Mouse (Mus musculus) spleen, adult 2 months (tissue): Measurements from ENCODE around the gene Nepn. TPM values are rescaled to one million over a fixed set of nuclear protein-coding genes. Genes with fewer than 3 reads are reported as not detected.

Experiments
- DNase-seq, 2 experiments: peaks; one replicate each; pipeline versions ENCODE4 v3.0.0 to v3.0.0-alpha.2; 2012 to 2021; ENCODE audit warnings: low spot score in 2 of 2, low read depth in 1 of 2
- H3K27ac ChIP-seq: fragments of 200-500 bp; 2 replicates; pipeline ENCODE4 v1.5.1; 2012; ENCODE audit warnings: low read length, inconsistent platforms; ENCODE audit not compliant: insufficient read depth
- H3K27me3 ChIP-seq: fragments of 200-500 bp; 2 replicates; pipeline ENCODE4 v1.6.1; 2012; ENCODE audit warnings: mild to moderate bottlenecking, moderate library complexity, low read length, inconsistent platforms; ENCODE audit not compliant: control insufficient read depth, insufficient read depth
- H3K36me3 ChIP-seq: fragments of 200-500 bp; 2 replicates; pipeline ENCODE4 v1.6.1; 2012; ENCODE audit warnings: mild to moderate bottlenecking, low read length, inconsistent platforms; ENCODE audit not compliant: control insufficient read depth, insufficient read depth
- H3K4me1 ChIP-seq: fragments of 200-500 bp; 2 replicates; pipeline ENCODE4 v1.6.1; 2011; ENCODE audit warnings: inconsistent platforms; ENCODE audit not compliant: control insufficient read depth, insufficient read depth, insufficient read length
- H3K4me3 ChIP-seq: fragments of 200-500 bp; 2 replicates; pipeline ENCODE4 v1.5.1; 2011; ENCODE audit warnings: mild to moderate bottlenecking, inconsistent platforms; ENCODE audit not compliant: insufficient read depth, insufficient read length; ENCODE audit errors: extremely low read depth
- CTCF ChIP-seq: fragments of 200-500 bp; IDR thresholded peaks from 2 replicates; pipeline ENCODE4 v1.5.1; 2011; ENCODE audit warnings: mild to moderate bottlenecking, inconsistent platforms; ENCODE audit not compliant: insufficient read depth, insufficient read length, insufficient replicate concordance; ENCODE audit errors: extremely low read depth
- POLR2A ChIP-seq: fragments of 200-500 bp; IDR thresholded peaks from 2 replicates; pipeline ENCODE4 v1.6.1; 2011; ENCODE audit warnings: low read depth, low read length, inconsistent platforms
- WGBS: fragments of 180-500 bp; shearing (Covaris S2); methylation state at CpG from one replicate; pipeline ENCODE4 v1.1.7; 2018; 5-methylcytosine and 5-hydroxymethylcytosine counted together
- polyA plus RNA-seq: library from polyadenylated mRNA; depleted of rRNA; stranded (reverse); fragments of >200 nt; gene quantifications from 2 replicates; pipeline ENCODE4 v1.2.3, GENCODE M21; 2012

Gene Nepn
- polyA plus RNA-seq, 1 experiment: not detected

DNA sequence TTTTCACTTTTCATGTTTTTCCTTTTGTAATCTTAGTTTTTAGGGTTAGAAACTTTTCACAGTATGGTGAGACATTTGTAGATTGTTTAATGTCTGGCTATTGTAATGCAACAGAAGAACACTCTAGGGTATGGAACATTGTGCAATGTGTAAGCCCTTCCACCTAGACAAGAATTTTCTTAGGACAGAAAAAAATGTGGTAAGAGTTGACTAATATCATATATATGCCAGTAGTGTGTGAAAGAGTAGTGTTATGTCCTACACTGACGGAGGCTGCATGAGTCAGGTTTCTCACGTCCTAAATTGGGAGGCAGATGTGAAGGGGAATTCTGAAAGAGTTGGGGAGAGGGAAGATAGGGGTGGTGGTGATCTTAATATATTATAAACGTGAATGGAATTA is 10.9 kb downstream of the Nepn start:
- no peak for DNase-seq
- WGBS: 64% methylated on average over 3 of the region's 3 CpGs
- Histone ChIP-seq H3K27me3 (no peaks in the 10 kb centered on the region), H3K36me3 (no peaks in the 10 kb centered on the region), H3K27ac (no peak overlapping the region), H3K4me1 (no peaks in the 10 kb centered on the region), H3K4me3 (no peak overlapping the region)
- TF ChIP-seq POLR2A: no peak
- no peak for TF ChIP-seq CTCF

DNA sequence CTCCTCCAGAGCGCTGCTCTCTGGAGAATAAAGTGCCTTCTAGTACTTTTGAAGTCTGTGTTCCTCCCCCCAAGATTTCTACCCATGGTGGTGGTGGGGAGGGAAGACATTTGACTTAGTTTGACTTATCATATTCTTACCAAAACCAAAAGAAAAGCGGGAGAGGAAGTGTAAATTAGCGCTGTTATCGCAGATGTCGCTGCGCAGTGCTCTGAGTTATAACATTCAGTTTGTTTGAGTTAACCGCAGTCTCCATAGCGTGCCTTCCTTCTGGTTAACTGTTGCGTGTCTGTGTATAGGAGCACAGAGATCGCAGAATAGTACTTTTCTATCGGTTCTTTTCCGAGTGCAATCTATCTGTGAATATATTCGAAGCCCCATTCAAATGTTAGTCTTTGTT is 16.4 kb downstream of the Nepn start:
- DNase-seq: no peak
- Histone ChIP-seq H3K27me3 (no peaks in the 10 kb centered on the region), H3K4me1 (no peaks in the 10 kb centered on the region), H3K36me3 (no peaks in the 10 kb centered on the region), H3K27ac (no peak overlapping the region), H3K4me3 (no peak overlapping the region)
- TF ChIP-seq CTCF (no peak), POLR2A (no peak)
- WGBS: 91% methylated on average over 13 of the region's 13 CpGs

DNA sequence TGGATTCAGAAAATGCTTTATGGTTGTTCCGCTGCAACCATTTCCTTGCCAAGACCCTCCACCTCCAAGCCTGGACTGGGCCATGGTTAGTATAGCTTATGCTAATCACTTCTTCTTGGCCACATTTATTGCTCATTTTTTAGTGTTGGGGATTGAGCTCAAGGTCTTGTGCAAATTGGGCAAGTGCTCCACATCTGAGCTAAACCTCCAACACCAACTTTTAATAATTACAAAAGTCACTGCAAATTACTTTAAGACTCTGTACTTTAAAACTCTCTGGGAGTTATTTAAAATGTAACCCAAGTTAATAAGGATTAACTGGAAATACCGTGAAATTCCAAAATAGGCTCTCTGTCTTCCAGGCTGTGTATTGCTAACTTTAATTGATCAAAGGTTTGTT is 18.8 kb downstream of the Nepn start:
- H3K27me3 ChIP-seq: no peaks in the 10 kb centered on the region
- 90% methylated on average over 2 of the region's 2 CpGs for WGBS
- DNase-seq: no peak
- no peak overlapping the region for H3K27ac ChIP-seq
- H3K4me1 ChIP-seq: no peaks in the 10 kb centered on the region
- H3K36me3 ChIP-seq: no peaks in the 10 kb centered on the region
- H3K4me3 ChIP-seq: no peak overlapping the region
- TF ChIP-seq POLR2A: no peak
- no peak for TF ChIP-seq CTCF

DNA sequence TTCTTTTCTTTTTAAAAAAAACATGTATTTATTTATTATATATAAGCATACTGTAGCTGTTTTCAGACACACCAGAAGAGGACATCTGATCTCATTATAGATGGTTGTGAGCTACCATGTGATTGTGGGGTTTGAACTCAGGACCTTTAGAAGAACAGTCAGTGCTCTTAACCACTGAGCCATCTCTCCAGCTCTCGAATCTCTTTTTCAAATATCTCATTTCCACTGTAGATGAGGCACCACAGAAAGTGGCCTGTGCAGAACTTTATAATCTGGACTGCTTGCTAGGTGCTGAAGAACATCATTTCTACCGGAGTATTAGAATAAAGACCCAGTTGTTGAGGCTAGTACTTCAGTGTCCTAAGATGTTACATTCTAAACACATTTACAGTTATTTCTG is 26.2 kb downstream of the Nepn start:
- Histone ChIP-seq H3K27me3 (no peaks in the 10 kb centered on the region), H3K27ac (no peak overlapping the region), H3K4me1 (peaks cover 7% of the 10 kb centered on the region; the same call in 1 of the 2 replicates), H3K4me3 (no peak overlapping the region), H3K36me3 (no peaks in the 10 kb centered on the region)
- no peak for DNase-seq
- no peak for TF ChIP-seq POLR2A
- WGBS: 88% methylated on average over 2 of the region's 2 CpGs

DNA sequence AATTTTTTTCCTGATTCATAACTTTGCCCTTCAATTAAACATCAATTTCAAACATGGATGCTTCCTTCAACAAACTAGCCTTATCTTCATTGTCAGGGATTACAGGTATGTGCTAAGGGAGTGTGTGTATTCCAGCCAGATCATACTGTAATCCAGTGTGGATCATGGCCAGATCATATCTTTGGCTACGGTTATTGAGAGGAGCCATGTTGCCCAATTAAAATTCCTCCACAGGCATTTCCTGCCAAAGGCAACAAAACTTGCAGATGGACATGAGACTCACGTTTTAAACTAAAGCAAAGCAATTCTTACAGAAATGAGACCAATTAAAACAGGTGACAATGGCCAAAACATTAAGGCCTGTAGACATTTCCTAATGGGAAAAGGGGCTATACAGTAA is 27.7 kb downstream of the Nepn start:
- H3K27me3 ChIP-seq: no peaks in the 10 kb centered on the region
- WGBS: 55% methylated on average over 2 of the region's 2 CpGs
- no peaks in the 10 kb centered on the region for H3K36me3 ChIP-seq
- no peak for TF ChIP-seq CTCF
- no peak for TF ChIP-seq POLR2A
- no peak overlapping the region for H3K4me3 ChIP-seq
- peaks cover 9% of the 10 kb centered on the region for H3K4me1 ChIP-seq
- H3K27ac ChIP-seq: no peak overlapping the region
- DNase-seq: no peak

DNA sequence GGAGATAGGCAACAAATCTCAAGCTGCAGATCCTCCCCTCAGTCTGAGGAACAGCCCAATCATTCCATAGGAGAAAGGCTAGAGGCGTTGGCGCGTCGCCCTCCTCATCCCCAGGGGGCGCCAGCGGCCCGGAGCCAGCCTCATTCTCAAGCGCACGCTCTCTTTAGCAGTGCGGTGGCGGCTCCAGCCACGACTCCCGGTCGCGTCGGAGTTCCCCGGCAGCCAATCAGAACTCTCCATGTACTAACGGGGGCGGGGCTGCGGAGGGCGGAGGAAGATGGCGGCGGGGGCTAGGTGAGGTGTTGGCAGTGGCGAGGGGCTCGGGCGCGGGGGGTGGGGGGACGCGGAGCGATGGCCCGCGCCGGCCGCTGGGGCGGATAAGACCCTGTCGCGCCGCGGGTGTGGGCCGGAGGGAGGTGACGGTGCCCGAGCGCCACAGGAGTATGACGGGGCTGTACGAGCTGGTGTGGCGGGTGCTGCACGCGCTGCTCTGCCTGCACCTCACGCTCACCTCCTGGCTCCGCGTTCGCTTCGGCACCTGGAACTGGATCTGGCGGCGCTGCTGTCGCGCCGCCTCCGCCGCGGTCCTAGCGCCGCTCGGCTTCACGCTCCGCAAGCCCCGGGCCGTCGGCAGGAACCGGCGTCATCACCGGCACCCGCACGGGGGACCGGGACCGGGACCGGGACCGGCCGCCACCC is 28.7 kb downstream of the Nepn start, which contains the start of gene Nus1:
Gene Nus1 (plus strand): TSS at position 249 of the 699 bp plus-strand sequence.
- TF ChIP-seq CTCF (peak; percentile 92), POLR2A (peak; percentile 22)
- WGBS: 1% methylated on average over 76 of the region's 79 CpGs
- Histone ChIP-seq H3K27ac (peak within 1 kb of the TSS; percentile 79), H3K27me3 (no peaks in the 10 kb centered on the region), H3K4me3 (peak within 1 kb of the TSS; percentile 87), H3K36me3 (no peaks in the 10 kb centered on the region), H3K4me1 (peaks cover 9% of the 10 kb centered on the region)
- DNase-seq: peak; percentile 89 to 92
